Mouse (Mus musculus) retina, postnatal 7 days (tissue): ENCODE measurements around the gene Ndc1.
"Not testable (repeated sequence)": the region's sequence is repeated elsewhere in the genome, so short reads cannot be mapped to it uniquely, and the experiment has no call there.

Experiments used
- DNase-seq: peaks from one replicate; pipeline ENCODE4 v3.0.0-alpha.2; 2012; ENCODE audit warnings: low read depth, low spot score

Gene Ndc1

GRCm38 (mm10) chr4:107364190-107364639, 3.4 kb upstream of the Ndc1 start:
- no peak for DNase-seq

GRCm38 (mm10) chr4:107366408-107366807, 1.2 kb upstream of the Ndc1 start:
- not testable (repeated sequence) for DNase-seq

GRCm38 (mm10) chr4:107372304-107372703, 4.7 kb downstream of the Ndc1 start:
- no peak for DNase-seq

- DNase-seq = no peak
Observed at GRCm38 (mm10) chr4:107374677-107375076, 7.1 kb downstream of the Ndc1 start.

DNA sequence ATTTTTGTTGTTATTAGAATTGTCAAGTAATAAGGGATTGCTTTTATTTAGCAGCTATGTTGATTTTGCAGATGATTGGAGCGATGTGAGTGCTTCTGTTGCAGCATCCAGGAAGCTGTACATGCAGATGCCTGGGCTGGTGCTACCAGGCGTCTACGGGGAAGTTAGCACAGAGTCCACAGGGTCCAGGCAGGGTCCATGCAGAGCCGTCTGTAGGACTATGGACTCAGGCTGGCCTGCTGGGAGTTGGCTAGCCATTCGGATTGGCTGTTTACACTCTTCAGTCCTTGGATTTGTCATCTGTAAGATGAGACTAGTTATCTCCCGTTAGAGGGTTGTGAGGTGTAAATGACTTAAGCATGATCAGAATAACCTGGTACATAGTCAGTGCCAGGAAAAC, 11.4 kb downstream of the Ndc1 start:
- no peak for DNase-seq

DNA sequence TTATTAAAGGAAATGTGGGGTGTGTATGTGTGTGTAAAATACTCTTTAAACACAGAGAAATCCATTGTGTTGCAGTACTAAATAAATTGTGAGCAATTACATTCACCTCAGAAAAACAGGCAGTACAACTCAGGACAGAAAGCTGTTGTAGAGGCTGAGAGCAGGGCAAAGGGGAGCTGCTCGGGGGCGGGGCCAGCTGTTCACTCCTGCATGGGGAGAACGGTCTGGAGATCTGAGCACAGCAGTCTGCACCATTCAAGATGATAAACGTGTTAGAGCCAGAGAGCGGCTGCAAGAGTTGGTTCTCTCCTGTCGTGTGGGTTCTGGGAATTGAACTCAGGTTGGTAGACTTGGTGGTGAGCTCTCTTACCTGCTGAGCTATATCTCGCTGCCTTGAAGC, 13.3 kb downstream of the Ndc1 start:
- DNase-seq = no peak

- no peak for DNase-seq
Observed at GRCm38 (mm10) chr4:107387038-107387437, 19.5 kb downstream of the Ndc1 start.

DNA sequence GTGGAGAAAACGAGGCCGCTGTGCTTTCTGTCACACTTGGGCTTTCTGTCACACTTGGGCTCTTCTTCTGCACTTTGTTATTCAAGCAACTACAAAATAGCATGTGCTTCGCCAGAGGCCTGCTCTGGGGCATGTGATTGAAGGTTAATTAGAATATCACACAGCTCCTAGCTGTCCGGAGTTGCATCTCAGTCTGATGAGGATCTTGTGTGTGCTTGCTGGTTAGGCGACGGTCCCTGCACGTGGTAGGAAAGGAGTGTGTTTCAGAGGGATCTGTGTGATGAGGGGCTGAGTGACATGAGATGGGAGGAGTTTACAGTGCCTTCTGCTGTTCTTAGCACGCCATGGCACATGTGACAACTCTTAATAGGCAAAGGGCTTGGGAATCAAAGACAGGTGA, 19.9 kb downstream of the Ndc1 start:
- no peak for DNase-seq

GRCm38 (mm10) chr4:107388291-107388690, 20.7 kb downstream of the Ndc1 start:
- no peak for DNase-seq

GRCm38 (mm10) chr4:107389345-107389744, 21.8 kb downstream of the Ndc1 start:
- DNase-seq = no peak

GRCm38 (mm10) chr4:107393771-107394170, 26.2 kb downstream of the Ndc1 start:
- no peak for DNase-seq

GRCm38 (mm10) chr4:107420202-107420601, 52.6 kb downstream of the Ndc1 start:
- DNase-seq = no peak

DNA sequence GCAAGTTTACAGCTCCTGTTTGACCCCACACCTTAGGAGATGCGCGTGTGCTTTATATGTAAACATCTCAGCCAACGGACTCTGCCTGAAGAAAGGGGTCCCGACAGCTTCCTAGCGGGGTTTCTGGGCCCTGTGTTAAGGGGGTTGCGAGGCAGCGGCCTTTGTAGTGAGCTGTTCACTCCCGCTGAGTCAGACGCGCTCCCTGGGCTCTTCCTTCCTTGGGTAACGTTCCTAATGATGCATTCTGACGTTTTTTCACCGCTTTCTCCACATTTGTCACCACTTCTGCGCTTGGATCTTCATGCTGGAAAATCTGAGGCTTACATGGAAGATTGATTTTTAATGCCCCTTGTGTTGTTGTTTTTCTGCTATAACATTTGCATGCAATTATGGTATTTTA, 54.1 kb downstream of the Ndc1 start:
- no peak for DNase-seq

- peak; percentile 39 for DNase-seq
Observed at GRCm38 (mm10) chr4:107422176-107422575, 54.6 kb downstream of the Ndc1 start.

DNA sequence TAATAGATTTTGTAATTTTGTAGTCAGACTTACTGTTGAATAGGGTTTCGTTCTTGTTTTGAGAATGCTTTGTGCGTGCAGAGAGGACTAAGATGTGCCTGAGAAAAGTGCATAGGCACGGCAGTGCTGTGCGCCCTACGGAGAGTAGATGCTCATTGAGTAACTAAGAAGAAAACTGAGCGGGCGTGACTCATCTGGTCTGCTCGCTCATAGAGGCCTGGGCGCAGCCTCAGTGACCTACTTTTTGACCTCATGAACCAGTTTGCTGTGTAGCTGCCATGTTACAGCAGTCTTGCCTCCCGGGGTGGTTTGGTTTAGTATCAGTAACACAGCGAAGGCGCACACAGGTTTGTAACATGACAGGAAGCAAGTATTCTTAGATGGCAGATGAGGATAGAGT, 58.0 kb downstream of the Ndc1 start:
- no peak for DNase-seq

GRCm38 (mm10) chr4:107426631-107427030, 59.0 kb downstream of the Ndc1 start:
- no peak for DNase-seq

- DNase-seq = no peak
Observed at GRCm38 (mm10) chr4:107432717-107433116, 65.1 kb downstream of the Ndc1 start.

GRCm38 (mm10) chr4:107433998-107434355, 66.4 kb downstream of the Ndc1 start:
- DNase-seq = no peak

DNA sequence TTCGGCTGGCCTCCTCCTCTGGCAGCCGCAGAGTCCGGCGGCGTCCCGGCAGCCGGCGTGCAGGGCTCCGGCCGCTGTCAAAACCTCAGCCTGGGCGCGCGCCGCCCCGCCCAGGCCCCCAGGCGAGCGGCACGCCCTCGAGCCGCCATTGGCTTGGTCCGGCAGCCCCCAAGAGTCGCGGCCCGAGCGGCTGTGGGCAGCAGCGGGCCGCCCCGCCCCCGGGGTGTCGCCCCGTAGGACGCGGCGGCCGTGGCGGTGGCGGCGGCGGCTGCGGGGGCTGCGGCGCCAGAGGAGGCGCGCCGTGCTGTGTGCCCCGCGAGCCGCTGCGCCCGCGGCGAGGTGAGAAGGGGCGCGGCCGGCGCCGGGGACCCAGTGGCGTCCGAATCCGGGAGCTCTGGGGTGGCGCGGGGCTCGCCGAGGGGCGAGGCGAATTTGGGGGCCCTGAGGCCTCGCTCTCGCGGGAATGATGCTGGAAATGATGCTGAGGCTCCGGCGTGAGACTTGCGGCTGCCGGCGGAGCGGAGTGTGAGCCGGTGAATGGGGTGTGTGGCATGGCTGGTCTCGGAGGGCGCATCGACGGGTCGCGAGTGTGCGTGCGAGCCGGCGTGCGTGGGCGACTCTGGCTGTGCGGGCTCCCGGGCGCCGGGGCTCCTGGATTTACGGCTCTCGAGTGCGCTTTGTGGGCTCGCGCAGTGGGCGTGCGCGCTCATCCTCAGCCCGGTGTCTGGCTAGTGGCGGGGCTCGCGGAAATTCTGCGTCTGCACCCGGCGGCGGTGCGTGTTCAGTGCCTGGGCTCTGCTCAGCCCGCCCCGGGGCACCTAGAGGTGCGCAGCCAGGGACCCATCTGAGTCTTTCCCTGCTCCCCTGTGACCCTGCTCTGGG, 67.0 kb downstream of the Ndc1 start, which contains the start of gene Glis1:
Gene Glis1 (plus strand): TSS at position 236 of the 882 bp plus-strand sequence.
- DNase-seq = peak; percentile 46

DNA sequence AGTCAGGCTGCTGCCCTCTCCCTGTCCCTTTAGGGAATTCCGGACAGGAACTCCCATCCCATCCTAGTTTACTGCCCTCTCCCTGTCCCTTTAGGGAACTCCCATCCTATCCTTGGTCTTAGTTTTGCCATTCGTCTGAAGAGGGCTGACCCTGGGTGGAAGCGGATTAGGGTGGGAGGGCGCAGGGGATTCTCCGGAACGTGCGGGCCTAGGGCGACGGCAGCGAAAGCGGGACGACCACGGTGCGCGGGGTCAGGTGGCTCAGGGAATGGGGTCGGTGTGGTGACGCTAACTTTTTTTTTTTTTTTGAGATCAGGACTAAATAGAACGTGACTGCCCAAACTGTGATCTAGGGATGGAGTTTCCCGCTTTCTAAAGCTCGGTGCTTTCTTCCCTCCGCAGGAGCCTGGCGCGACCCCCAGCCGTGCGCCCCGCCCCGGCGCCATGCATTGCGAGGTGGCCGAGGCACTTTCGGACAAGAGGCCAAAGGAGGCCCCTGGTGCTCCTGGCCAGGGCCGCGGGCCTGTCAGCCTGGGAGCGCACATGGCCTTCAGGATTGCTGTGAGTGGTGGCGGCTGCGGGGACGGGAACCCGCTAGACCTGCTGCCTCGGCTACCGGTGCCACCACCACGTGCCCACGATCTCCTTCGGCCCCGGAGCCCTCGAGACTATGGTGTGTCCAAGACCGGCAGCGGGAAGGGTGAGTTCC, 67.8 kb downstream of the Ndc1 start:
- DNase-seq = no peak

DNA sequence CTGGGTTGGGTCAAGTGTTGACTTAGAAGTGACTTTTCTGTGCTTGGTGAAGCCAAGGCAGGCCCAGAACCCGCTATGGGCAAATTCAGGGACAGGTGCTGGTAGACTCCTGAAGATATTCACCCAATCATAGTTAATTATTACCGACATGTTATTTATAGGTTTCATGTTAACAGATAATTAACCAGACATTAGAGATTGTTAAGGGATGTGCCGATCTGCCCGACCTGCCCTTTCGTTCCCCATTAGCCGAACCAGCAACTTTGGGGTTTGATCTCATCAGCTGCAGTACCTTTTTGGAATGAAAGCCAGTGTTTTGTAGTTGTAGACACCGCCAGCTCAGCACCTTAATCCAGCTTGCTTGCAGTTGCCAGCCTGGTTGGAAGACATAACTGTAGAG, 68.9 kb downstream of the Ndc1 start:
- DNase-seq = no peak

DNA sequence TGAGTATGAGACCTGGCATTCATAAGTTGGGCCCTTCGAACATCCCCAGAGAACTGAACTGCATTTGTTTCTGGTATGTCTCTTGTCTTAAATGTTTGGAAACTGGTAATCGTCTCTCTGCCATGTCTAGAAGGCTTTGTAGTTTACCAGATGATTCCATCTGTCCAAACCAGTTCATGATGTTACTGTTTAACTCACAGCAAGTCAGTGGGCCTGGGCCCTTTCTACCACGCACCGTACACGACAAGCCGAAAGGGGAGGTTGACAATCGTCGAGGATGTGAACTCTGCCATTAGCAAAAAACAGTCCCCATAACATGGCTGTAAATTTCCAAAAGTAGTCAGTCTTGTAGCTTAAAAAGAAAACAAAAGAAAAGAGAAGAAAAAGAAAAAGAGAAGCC, 71.2 kb downstream of the Ndc1 start:
- no peak for DNase-seq

GRCm38 (mm10) chr4:107440306-107440705, 72.7 kb downstream of the Ndc1 start:
- no peak for DNase-seq
